Mouse (Mus musculus) cerebellum, postnatal 25 days (tissue): ENCODE data around the gene Hoxc13.

Experiments used
- DNase-seq, 2 experiments: peaks; one replicate each; pipeline ENCODE4 v3.0.0; 2021; ENCODE audit warnings: mixed read lengths in 2 of 2

Gene Hoxc13

DNA sequence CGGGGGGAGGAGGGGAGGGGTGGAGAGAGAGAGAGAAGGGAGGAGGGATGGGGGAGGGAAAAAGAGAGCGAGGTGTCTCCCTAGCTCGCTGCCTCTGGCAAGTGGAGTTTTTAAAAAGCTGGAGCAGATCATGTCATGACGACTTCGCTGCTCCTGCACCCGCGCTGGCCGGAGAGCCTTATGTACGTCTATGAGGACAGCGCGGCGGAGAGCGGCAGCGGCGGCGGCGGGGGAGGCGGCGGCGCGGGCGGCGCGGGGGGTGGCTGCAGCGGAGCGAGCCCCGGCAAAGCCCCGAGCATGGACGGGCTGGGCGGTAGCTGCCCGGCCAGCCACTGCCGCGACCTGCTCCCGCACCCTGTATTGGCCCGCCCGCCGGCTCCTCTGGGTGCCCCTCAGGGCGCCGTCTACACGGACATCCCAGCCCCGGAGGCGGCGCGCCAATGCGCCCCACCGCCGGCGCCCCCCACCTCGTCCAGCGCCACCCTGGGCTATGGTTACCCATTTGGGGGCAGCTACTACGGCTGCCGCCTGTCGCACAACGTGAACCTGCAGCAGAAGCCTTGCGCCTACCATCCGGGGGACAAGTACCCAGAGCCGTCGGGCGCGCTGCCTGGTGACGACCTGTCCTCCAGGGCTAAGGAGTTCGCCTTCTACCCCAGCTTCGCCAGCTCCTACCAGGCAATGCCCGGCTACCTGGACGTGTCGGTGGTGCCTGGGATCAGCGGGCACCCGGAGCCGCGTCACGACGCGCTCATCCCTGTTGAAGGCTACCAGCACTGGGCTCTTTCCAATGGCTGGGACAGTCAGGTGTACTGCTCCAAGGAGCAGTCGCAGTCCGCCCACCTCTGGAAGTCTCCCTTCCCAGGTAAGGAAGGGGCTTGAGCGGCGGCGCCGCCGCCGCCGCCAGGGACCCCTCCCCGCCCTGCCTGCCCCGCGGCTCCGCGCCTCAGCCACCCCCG lies at the start of gene Hoxc13:
Gene Hoxc13, plus strand, starts transcription at position 51 of the 959 bp plus-strand sequence.
- no peak for DNase-seq

DNA sequence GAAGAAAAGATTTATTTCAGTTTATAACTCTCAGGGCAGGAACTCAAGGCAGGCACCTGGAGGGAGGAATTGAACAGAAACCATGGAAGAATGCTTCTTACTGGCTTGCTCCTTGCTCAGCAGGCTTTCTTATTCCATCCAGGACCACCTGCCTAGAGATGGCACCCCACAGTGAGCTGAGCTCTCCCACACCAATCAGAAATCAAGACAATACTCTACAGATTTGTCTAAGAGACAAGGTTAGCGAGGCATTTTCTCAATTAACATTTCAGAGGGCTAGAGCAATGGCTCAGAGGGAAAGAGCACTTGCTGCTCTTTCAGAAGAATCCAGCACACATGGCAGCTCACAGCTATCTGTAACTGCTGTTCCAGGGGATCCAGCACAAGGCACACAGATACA lies 35.1 kb upstream of the Hoxc13 start:
- no peak for DNase-seq

DNA sequence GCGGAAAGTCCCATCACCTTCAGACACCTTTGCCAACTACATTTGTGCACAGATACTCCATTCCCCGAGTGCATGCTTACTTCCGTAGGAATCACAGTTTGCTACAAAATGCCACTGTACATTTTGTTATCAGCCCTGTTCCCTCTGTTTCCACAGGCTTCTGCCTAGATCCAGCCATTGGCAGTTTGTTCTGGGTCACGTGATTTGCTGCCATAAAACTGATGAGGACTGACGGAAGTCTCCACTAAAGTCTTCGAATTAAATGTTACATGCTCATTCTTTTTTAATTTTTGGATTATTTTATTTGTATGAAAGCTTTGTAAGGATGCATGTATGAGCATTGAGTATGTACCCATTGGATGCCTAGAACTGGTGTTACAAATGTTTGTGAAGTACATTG lies 25.8 kb upstream of the Hoxc13 start:
- no peak for DNase-seq

DNA sequence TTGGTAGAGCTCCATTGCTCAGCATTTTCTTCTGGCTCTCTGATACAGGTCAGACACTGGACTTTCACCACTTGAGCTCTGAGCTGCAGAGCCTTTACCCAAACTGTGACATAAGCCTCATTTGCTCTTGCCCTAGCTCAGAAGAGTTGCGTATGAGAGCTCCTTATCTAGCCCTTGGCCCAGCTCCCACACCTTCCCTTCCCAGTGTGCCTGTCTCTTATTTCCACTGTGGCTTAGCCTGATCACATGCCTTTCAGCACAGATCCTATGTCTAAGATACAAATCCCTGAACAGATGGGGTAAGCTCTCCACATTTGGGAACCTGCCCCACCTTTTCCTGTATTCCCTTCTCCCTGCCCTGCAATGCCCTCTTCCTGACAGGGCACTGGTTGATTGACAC lies 16.0 kb upstream of the Hoxc13 start:
- DNase-seq, result no peak

DNA sequence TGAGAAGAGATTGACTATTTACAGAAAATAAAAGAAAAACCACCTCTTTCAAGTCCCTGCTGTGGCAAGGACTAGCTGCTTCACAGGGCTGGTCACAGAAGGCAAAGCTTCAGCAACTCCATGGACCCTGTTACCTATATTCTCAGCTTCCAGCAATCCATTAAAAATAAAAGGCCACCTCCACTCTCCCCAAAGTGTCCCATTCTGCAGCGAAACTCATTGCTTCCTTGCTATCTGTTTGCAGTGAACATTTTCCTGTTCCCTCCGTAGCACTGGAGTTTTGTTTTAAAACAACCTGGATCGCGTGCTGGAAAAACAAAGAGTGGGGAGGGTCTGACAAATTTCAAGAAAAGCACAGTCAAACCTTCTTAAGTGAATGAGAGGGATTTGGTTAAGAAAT lies 11.4 kb upstream of the Hoxc13 start:
- no peak for DNase-seq

DNA sequence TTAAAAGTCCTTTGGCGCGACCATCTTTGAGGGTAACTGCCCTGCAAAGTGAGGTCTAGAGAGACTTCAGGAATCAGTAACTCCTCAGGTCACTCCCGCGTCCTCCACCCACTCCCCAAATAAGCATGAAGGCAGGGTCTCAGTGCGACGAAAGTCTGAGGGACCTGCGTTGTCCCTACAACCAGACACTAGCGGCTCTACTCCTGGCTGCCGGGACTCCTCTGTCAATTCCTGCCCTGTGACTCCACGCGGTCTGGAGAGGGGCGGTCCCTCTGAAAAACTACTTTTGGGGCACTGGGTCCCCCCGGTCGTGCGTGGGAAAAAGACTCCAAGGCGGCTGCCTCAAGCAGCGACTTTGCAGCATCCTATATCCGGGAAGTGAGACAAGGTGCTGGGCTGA lies 10.9 kb upstream of the Hoxc13 start:
- DNase-seq, result no peak

DNA sequence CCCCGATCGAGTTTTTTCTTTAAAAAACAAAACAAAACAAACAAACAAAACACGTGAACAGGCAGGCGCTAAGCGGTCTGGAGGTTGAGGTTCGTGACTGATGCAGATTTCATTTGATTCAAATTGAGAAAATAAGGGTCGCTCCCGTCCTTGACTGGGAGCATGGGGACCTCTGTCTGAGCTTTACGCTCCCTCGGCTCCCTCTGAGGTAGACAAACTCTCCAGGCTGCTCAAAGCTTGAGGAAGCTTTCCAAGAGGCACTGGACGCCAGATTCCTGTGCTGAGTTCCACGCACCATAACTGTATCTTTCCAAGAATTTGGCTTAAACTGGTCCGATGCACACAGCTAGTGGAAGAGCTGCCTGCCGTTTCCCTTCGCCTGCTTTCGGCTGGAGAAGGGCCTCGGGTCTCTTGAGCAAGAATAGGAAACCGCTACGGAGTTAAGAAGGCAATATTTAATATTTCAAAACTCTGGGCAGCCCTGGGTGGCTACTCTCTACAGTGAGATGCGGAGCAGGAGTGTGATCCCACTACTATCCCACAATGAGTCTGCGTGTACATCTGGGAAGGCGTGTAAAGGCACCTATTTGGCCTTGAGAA lies 10.3 kb upstream of the Hoxc13 start:
- DNase-seq, result no peak

DNA sequence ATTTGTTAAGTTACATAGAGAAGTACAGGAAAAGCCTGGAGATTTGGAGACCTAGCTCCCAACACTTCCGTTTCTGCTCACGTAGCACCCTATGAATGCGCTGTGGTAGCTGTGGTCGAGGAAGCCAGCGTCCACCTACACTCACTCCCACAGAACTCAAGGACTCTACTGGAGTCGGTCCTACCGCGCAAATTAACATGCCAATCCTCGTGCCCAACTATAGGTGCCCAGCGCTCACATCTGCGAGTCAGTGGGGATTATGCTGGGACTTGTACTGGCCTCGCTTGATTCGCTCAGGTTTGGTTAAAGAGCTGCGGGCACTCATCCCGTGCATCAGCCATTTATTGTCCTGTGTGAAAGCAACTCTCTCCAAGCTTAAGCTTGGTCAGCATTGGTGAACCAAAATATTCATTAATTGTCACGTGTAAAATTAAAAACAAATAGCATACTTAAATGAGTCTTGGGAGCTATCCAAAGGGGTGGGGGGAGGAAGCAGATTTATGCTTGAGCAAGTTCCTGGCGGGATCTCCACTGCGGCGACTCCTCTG lies 7.8 kb upstream of the Hoxc13 start:
- DNase-seq, result no peak

DNA sequence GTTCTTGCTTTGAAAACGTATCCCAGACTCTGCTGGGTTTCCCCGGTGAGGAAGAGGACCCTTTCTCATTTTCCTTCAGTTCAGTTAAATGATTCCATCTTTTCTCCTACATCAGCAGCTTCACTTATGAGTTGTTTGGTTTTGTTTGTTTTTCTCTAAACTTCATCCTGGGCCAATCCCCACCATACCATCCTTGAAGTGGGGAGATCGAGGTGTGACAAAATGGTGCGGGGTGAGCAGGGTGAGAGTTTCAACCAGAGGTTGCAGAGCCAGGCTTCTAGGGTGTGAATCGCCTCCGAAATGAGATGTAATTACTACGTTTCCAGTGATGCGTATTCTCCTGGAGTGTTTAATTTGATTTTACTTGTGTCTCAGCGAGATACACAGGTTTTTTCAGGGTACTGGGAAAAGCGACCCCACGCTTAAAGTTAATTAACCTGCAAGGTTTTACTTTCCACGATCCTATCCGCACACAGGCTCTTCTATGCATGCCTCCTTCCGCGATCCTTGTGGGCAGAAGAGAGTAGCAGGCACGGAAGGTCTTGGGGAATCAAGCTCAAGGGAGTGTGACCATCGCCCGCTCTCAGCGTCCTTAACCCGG lies 2.8 kb upstream of the Hoxc13 start:
- DNase-seq, result no peak

DNA sequence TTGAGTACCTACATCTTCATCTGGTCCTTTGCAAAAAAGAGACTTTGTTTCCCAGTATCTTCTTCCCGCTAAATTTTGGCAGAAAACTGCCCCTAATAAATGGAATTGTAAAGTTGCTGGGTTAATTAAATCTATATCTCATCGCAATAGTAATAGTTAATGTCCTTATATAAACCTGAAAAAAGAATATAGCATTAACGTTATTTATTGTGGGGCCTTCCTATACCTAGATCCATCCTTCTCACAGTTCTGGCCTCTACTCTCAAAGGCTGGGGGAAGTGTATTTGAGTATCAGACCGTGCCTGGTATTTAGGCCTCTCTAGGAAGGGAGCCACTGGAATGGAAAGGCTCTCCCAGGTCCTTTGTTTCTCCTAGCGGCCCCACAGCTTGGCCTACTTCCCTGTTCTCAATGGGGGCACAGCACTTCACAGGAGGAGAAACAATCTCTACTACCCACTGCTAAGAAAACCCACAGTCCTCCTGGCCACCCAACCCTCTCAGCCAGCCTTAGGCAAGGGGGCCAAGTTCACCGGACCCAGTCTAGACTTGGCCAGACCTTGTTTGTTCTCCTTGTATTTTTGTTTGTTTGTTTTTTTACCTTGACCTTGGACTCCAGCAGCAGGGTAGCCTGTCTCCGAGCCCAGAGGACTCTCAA lies 2.2 kb upstream of the Hoxc13 start:
- no peak for DNase-seq

DNA sequence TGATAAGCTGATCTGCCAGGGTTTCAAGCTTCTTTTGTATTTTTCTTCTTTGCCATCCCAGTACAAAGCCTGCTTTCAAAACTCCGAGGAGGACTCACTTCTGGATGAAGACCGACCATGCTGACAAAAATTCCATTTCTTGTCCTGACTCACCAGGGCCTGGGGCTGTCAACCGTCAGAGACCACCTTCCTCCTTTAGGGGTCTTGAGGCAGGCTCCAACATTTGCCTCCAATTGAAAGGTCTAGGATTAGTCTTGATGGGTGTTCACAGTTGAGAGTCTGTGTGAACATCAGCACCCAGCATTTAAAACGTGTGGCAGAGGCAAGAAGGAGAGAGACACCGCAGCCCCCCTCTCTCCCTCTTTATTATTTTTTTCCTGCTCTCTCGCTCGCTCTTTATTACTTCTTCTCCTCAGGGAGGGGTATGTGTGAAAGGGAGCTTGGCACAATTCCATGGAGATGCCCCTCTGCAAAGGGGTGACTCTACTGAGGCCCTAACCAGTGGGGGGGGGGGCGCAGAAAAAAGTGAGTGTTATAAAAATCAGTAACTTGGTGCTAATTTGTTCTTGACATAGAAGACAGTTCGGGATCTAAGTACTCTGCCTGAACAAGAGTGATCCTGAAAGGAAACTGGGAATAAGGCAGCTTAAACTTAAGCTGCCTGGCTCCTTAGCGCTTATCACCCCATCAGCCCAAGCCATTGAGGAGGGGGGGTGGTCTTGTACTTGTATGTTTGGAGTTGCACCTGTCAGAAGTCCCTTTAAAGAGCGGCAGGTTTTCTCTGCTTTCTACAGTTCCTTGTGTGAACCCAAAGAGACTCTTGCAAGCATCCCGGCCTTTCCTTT lies 1.3 kb upstream of the Hoxc13 start:
- DNase-seq, result no peak

DNA sequence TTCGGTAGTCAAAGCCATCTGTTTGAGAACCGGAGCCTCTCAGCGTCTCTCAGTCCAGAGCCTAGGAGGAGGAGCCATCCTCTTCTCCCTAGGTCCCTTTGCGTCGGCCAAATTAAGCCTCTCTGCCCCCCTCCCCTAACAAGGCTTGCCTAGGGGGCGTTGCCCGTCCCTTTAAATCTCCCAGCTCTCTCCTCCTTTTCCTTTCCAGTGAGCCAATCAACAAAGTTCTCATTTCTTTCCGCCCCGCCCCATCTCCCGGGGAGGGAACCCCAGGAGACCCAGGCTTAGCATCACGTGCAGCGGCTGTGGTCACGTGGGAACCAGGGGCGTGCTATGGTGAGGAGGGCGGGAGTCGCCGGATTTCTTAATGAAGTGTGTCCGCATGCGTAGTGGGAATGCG lies 284 bp upstream of the Hoxc13 start:
- DNase-seq, result no peak

DNA sequence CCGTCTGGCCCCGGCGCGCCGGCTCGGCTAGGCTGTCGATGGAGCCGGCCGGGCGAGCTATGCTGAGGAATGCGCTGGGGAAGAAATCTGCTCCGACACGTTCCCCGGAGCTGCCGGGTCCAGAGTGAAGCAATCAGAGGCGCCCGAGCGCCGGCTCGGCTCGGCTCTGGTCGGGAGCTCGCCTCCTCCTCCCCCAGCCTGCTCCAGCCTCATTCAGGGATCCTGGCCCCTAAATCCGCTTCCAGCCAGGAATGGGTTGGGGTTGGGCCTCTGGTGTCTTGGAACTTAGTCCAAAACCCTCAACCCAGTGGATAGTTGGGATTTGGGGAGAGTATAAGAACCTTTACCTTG lies 1.1 kb downstream of the Hoxc13 start:
- no peak for DNase-seq

DNA sequence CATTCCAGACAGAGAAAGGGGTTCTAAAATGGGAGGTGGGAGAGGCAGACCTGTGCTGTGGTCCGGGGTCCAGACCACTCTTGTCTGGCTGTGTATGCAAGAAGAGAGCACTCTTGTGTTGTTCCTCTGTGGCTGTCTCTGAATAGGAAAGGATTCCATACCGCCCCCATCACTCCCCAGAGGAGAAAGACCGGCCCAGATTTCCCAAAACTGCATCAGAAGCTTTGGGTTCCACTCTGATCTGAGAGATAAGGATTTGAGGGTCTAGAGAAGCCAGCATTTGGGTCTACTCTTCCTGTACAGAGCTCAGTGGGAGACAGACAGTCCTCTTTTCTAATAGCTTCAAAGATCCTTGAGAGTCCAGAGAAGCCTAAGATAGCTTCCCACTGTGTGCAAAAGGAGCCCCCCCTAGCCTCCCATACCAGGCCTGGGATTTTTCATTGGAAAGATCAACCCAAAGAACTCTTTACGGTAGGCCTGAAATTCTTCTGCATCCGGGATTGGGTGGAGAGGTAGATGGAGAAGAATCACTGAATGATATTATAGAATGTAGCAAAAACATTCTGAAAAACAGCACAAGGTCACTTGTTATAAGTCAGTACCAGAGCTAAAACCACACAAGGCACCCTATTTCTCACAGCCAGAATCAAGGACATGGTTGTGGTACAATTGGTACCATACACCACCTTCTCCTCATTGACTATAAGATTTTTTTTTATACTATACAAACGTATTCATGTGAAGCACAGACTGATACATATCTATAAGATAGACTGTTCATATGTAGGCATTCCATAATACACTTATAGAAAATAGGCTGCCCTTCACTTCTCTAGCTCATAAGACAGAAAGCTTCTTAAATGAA lies 2.0 kb downstream of the Hoxc13 start:
- DNase-seq, result no peak

DNA sequence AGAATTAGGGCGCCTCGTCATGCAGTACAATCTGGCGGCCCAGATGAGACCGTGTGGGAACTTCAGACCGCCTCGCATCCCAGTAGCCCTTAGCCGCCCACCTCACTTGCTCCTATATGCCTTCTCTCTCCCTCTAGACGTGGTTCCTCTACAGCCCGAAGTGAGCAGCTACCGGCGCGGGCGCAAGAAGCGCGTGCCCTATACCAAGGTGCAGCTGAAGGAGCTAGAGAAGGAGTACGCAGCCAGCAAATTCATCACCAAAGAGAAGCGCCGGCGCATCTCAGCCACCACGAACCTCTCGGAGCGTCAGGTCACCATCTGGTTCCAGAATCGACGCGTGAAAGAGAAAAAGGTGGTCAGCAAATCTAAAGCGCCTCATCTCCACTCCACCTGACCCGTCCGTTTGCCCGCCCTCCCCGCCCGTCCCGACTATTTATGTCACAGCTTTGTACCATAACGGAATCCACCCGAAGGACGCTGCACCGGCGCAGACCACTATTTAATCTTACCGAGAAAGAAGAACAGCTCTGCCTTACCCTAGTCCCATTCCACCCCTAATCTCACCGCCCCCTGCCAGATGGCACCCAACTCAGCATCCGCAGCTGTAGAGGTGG lies 6.2 kb downstream of the Hoxc13 start:
- no peak for DNase-seq

DNA sequence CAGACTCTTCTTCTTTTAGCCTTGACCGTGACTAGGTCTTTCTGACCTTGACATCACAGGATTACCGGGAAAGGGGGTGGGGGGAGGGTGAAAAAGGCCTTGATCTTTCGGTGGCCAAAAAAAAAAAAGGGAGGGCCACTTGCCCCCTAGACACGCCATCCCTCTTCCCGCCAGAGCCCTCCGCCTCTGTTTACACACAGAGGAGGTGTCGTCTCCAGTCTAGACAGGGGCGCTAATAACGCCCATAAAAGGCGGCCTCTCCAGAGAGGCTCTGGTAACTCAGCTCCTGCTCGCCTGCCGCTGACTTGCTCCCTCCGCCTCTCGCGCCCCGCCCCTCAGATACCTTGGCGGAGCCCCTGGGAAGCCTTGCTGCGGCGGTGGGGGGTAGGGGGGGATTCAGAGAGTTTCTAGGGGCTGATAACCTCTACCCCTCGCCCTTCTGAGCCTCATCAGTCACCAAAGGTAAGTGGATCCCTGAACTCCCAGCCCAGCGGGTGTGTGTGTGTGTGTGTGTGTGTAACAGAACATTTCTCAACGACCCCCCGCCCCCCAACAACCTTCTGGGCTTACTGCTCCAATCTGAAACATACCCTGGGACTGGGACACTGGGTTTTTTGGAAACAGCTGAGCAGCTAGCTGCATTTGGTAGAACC lies 10.9 kb downstream of the Hoxc13 start:
- no peak for DNase-seq

DNA sequence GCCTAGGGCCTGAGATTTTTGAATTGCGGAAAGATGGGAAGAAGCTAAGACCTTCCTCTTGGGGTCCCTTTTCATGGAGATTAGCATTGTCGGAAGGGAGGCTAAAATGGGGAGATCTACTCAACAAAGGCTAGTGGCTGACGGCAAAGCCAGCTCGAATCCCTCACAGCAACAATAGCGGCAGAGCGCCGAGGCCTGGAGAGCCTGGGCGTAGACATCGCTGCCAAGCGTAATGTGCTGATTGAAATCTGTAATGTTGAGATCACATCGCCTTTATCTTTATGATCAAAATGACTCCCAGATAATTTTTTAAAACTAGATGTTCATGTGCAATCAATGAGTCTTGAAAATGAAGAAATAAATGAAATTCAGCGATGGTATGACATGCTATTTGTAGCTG lies 13.5 kb downstream of the Hoxc13 start:
- no peak for DNase-seq

DNA sequence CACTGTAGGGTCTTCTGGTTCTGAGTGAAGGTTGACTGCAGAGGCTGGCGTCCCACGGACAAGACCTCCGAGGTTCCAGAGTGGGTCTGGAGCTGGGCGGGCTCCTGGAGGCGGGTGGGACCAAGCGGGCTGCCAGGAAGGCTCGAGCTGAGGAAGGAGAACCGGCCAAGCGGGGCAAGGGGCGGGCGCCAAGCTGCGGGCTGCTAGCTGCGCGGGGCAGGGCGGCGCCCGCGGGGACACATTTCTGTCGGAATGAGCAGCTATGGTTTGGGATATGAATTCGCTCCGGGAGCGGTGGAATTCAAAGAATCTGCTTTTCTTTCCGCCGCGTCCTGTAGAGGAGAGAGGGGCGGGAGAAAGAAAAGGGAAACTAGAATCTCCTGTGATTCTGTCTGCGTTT lies 14.0 kb downstream of the Hoxc13 start:
- no peak for DNase-seq

DNA sequence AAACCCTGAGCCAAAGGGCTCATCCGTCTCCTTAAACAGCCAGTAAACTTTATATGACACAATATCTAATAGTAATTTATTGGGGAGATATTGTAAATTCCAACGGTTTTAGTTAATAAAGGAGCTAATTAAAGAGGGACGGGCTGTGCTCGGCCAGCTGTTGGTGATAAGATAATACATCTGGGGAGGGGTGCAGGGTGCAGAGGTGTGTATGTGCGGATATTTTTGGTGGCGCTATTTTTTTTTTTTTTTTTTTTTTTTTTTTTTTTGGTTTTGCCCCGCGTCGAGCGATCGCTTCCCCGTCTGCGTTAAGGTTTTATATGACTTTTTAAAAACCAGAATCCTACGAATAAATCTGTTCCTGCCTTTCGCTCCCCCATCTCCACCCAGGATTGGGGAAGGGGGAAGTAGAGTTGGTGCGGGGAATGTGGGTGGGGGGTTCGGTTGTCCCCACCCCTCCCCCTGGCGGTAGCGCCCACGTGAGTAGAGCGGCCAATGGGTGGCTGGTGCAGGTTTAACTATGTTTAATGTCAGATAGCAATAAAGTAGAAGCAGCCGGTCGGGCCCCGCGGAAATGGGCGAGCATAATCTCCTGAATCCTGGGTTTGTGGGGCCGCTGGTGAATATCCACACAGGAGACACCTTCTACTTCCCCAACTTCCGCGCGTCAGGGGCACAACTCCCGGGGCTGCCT lies 15.5 kb downstream of the Hoxc13 start, which contains the start of gene Hoxc12:
Gene Hoxc12, plus strand, starts transcription at position 479 of the 694 bp plus-strand sequence.
- DNase-seq, result no peak
